Mouse (Mus musculus) adipocyte (in vitro differentiated cells): ENCODE data around the gene Ppfibp1.
A peak's percentile ranks its signal among the peaks of the same experiment; 100 is the strongest.

Source experiments
- DNase-seq: peaks from one replicate; pipeline ENCODE4 v3.0.0-alpha.2; 2016; ENCODE audit warnings: low spot score

Gene Ppfibp1

DNA sequence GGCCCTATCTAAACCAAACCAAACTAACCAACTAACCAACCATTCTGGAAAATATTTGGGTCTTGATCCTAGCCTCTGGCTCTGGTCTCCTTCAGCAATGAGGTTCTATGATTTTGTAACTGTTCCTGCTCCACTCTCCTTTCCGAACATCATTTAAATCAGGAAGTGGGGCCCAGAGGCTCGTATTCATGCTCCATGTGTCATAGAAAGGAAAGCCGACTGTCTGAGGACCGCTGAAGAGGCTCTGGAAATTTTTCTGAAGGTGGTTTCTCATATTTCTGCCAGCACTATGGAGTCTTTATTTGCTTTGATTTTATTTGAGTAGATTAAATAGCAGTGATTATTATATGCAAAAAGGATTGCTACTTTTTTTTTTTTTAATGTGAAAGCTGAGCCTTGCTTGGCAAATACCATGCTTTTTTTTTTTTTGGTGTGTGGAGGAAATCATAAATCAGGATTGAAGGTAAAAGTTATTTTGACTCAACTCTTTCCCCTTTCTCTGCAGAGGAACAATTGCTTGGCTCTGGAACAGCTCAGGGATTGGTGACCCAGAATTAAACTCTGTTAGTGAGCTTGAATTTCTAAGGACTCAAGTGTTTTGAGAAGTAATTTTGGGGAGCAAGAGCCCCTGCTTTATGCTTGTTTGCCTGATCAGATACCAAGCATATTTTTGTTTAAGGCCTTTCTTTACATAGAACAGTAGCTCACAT is 25.4 kb downstream of the Ppfibp1 start:
- peak; percentile 60 for DNase-seq

DNA sequence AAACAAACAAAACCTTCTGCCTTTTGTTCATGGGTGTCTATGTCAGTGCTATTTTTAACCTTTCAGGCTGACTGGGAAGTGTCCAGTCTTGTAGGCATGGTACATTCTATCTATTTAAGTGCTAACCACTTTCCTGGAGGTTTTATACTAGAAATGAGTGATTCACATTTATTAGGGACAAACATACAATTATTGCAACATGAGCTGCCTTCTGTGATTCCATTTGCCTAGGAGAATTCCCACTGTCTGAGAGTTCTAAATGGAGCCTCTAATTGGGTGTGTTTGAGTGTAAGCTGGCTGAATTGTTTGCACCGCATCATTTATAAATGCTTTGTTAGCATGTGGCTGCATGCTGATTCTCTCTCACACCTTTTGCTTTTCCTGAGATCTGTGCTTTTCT is 27.5 kb downstream of the Ppfibp1 start:
- DNase-seq, result no peak

GRCm38 (mm10) chr6:146917396-146917795 is 29.1 kb downstream of the Ppfibp1 start:
- DNase-seq, result no peak

GRCm38 (mm10) chr6:146918341-146918740 is 30.1 kb downstream of the Ppfibp1 start:
- no peak for DNase-seq

- no peak for DNase-seq
Observed at GRCm38 (mm10) chr6:146926415-146926980, 38.2 kb downstream of the Ppfibp1 start.

GRCm38 (mm10) chr6:146928108-146928507 is 39.8 kb downstream of the Ppfibp1 start:
- peak; percentile 77 for DNase-seq

DNA sequence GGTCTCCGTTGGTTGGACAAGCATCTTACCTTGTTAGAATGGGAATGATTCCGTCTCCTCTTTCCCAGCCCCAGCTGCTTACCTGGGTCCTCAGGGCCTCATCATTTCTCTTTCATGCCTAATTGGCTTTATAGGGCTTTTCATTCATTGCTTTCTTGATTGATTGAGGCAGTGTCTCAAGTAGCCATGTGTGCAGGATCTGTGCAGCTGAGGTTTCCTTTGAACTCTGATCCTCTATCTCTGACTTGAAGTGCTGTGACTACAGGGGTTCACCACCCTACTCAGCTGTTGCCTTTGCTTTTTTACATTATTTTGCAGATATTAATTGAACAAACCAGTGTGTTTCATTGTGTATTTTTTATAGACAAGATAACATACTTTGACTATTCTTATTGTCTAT is 40.7 kb downstream of the Ppfibp1 start:
- DNase-seq, result no peak

DNA sequence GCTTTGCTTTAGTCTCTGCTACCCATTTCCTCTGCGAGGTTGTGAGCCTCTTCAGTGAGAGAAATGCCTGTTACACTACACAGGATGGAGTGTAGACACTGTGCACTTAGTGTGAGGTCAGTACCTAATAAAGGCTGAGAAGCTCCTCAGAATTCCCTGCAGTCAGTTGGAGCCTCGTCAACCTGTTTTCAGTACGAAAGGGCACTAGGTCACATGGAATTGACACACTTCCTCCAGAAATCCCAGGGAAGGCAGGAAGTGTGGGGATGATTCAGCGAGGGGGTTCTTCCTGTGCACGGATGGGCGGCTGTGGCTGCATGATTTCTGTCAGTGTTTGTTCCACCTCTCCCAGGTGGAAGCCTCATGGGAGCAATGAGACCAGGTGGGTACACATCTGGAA is 44.8 kb downstream of the Ppfibp1 start:
- peak; percentile 27 for DNase-seq

GRCm38 (mm10) chr6:146935957-146936356 is 47.7 kb downstream of the Ppfibp1 start:
- DNase-seq, result peak; percentile 84

- DNase-seq, result no peak
Observed at GRCm38 (mm10) chr6:146939026-146939425, 50.7 kb downstream of the Ppfibp1 start.

- no peak for DNase-seq
Observed at GRCm38 (mm10) chr6:146941505-146942275, 53.4 kb downstream of the Ppfibp1 start.

- DNase-seq, result peak; percentile 52
Observed at GRCm38 (mm10) chr6:146944009-146944408, 55.7 kb downstream of the Ppfibp1 start.

DNA sequence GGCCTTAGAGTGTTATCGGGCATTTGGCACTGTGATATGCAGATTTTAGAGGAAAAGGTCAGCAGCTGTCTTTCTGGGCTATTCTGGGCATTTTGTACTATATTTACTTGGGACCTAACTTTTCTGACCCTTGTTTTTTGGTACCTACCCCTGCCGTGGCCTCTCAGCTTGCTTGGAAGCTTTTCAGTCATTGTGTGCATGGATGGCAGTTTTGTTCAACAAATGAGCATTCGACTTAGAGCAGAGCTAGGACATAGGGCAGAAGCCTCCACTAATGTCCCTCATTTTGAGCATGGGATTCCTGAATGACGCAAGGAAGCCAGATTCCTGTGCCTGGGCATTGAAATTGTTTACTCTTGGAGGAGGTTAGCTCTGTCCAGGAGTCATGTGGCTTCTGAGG is 56.5 kb downstream of the Ppfibp1 start:
- DNase-seq, result peak; percentile 93

- no peak for DNase-seq
Observed at GRCm38 (mm10) chr6:146946327-146947029, 58.2 kb downstream of the Ppfibp1 start.

DNA sequence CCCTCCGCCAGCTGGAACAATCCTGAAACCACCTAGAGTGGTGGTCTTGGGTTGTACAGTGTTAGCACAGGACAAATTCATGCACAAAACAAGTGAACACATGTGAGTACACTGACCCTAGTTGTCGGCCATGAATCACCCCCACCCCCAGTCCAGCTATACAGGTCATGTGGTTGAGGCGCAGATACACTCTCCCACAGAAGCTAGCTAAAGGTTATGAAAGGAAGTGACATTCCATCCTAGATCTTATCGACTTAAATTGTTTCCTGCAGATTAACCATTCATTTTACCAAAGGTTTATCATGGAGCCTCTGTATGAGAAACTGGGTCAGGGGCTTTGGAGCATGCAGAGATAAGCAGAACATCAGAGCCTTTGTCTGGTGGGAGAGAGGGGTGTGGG is 58.9 kb downstream of the Ppfibp1 start:
- DNase-seq, result no peak

DNA sequence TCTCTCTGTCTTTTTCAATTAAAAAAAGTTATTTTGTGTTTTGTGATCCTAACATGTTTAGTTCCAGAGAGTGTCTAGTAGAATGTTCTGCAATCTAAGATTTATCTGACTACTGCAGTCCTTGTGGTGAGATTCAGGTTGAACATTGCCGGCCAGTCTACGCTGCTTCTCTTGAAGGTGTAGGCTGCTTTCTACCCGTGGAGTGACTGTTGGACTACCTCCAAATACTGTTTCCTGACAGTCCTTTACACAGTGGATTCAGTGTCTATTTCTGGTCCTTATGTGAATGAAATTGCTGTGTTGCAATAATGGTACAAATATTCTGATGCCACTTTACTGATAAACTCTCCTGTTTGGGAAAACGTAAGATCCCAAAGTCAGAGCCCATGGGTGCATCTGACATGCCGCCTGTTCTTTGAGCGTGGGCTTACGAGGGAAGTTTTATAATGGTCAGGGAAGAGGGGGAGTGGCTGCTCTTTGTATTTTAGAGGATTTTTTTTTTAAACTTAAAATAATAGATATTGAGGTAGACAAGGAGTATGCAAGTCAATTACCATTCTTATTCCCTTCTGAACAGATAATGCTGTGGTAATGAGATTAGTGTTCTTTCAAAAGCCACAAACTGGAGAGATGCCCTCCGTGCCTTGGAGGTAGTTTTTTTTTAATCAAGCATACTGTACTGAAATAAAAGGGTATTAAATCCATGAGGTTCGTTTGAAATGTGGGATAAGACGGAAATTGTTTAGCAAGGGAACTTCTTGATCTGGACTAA is 61.6 kb downstream of the Ppfibp1 start:
- no peak for DNase-seq

DNA sequence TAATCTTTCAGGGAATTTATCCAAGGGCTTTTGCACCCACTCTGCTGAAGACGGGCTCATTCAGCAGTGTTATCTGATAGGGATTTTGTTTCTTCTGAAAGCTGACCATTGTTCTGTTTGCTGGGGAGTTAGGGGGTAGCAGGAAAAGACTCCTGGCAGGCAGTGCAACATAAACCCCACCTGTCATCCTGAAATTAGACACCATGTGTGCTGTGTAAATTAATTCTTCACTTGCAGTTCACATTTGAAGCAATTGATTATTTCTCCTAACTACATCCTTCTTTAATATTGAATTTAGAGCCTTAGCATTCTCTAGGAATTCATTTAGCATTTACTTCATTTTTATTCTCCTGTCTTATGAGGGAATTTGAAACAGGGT is 62.2 kb downstream of the Ppfibp1 start:
- no peak for DNase-seq

DNA sequence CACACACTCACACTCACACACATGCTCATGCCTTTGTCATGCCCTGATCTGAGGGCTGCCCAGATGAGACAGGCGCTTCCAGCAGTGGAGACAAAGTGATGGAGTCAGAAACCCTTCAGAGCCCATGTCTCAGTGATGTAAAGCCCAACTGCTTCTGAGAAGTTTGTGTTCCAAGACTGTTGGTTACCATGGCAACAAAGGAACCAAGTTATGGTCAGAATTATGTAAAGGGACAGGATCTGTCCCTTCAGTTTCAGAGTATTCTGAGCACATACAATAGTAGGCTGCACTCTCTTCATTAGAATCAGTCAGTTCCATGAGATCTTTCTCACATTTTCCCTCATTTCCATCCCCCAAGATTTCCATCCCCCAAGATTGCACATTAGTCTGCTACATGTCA is 66.0 kb downstream of the Ppfibp1 start, which contains the start of gene 1700034J05Rik:
Gene 1700034J05Rik (minus strand): TSS at position 165 of the 400 bp plus-strand sequence.
- DNase-seq, result peak; percentile 29

DNA sequence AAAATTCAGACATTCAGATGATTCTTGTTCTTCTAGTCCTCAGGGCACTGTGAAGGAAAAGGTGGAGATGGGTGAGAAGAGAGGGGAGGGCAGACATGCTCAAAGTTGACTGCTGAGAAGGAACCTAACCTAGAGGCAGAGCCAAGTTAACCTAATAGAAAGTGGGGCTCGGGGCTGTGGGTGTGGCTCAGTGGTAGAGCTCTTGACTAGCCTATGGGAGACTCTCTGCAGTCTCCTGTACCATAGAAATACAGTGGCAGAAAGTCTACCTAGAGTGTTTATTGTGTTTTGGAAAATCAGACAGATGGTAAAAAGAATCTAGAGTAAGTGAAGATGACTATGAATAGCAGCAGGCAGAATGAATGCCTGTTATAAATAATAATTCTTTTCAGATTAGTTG is 67.2 kb downstream of the Ppfibp1 start:
- no peak for DNase-seq

GRCm38 (mm10) chr6:146955896-146956295 is 67.6 kb downstream of the Ppfibp1 start:
- DNase-seq, result no peak

DNA sequence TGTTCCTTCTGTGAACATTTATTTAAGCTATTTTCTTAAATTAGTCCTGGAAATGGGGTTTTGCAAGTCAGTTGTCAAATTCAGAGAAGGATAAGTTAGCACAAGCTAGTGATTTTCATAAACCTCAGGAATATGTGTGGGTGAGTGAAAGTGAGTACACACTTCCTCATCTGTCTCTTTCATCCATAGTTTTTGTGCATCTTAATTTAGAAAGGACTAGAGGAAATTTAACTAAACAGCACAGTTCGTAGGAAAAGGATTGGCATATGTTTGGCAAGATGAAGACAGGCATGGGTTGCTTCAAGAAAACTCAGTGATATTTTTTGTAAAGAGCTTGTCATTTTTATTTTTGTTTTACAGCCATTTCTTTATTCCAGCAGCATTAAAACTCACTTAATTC is 68.7 kb downstream of the Ppfibp1 start:
- DNase-seq, result no peak

GRCm38 (mm10) chr6:146958694-146959093 is 70.4 kb downstream of the Ppfibp1 start:
- no peak for DNase-seq
